ENCODE assay signal across 17 mouse cellular contexts in the genomic region with DNA sequence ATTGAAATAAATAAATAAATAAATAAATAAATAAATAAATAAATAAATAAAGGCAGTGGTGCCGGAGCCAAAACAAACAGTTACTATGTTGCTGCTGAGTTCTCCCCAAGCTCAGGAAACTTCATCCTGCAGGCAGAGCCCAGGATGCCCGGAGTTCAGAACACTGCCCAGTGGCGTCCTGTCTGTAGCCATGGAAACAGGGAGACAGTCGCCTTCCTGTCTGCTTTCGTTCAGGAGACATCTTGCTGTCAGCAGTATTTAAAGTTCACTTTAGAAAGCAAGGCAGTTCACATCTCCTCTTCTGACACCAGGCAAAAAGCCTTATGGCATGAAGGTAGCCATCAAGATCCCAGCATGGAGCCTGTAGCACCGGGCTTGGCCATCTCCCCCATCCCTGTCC. TPM values are rescaled to one million over a fixed set of nuclear protein-coding genes. Genes with fewer than 3 reads are reported as not detected.
DNase-seq lines count a peak whose midpoint lies in the region; ATAC-seq and TF ChIP-seq lines count a peak whose summit lies in the region.
"Had no signal": no experiment of that assay in that cellular context is flagged by ENCODE, and none has a peak within 500 bp of the region (broad histone marks: within the 10 kb centered on the region; RNA-seq: fewer than 3 reads in every experiment).

No protein-coding gene starts in this region.

- no peak overlapping the region for H3K4me3 ChIP-seq in forebrain, embryonic 14.5 days (ENCODE audit: low read depth, low read length)
- no peak overlapping the region for H3K4me3 ChIP-seq in forebrain, embryonic 12.5 days (replicated peaks)
- no peak overlapping the region for H3K4me3 ChIP-seq in layer of hippocampus, adult 2 months
- no peak overlapping the region for H3K4me3 ChIP-seq in kidney, postnatal 0 days (replicated peaks; ENCODE audit: low read depth, low read length)
- H3K4me3 ChIP-seq: embryonic facial prominence, embryonic 12.5 days; hindbrain, embryonic 10.5 days; limb, embryonic 13.5 days; neural tube, embryonic 13.5 days had no signal

- H3K4me1 ChIP-seq in forebrain, embryonic 14.5 days (ENCODE audit: control insufficient read depth, insufficient read depth, low read length): no peaks in the 10 kb centered on the region
- peaks cover 11% of the 10 kb centered on the region for H3K4me1 ChIP-seq in forebrain, embryonic 12.5 days
- H3K4me1 ChIP-seq in kidney, postnatal 0 days (replicated peaks; ENCODE audit: insufficient read depth, low read length): no peaks in the 10 kb centered on the region
- H3K4me1 ChIP-seq: limb, embryonic 13.5 days had no signal

- peak; percentile 19 for DNase-seq in forebrain, embryonic 14.5 days (ENCODE audit: low spot score)
- peak; percentile 28 for DNase-seq in layer of hippocampus, adult 11-12 months (ENCODE audit: low spot score)
- DNase-seq in layer of hippocampus, adult 2 months (ENCODE audit: low spot score in 2 of 2): no peak
- peak; percentile 30 for DNase-seq in R1 (ENCODE audit: low read depth, low spot score)
- peak; percentile 31 for DNase-seq in kidney, postnatal 0 days (ENCODE audit: low spot score)
- DNase-seq in gastrocnemius, postnatal 4 days (ENCODE audit: low spot score in 2 of 2): no peak
- DNase-seq: cerebellum, adult 9-11 months; gastrocnemius, postnatal 36 days; lung, postnatal 4 days; thymus, adult 2 months had no signal

- H3K9ac ChIP-seq in forebrain, embryonic 14.5 days (ENCODE audit: low read length): no peak overlapping the region
- H3K9ac ChIP-seq in forebrain, embryonic 12.5 days: no peak overlapping the region
- no peak overlapping the region for H3K9ac ChIP-seq in kidney, postnatal 0 days (ENCODE audit: low read depth, low read length)
- H3K9ac ChIP-seq: embryonic facial prominence, embryonic 12.5 days; limb, embryonic 13.5 days; neural tube, embryonic 13.5 days had no signal

- no peak for TF ChIP-seq CTCF in layer of hippocampus, adult 2 months (conservative IDR thresholded peaks at IDR 0.05)
- no peak for TF ChIP-seq CTCF in kidney, postnatal 0 days (IDR thresholded peaks at IDR 0.05; ENCODE audit: low read depth)

- no peaks in the 10 kb centered on the region for H3K9me3 ChIP-seq in forebrain, embryonic 14.5 days (replicated peaks; ENCODE audit: control insufficient read depth, low read length)
- H3K9me3 ChIP-seq in forebrain, embryonic 12.5 days: no peaks in the 10 kb centered on the region
- no peaks in the 10 kb centered on the region for H3K9me3 ChIP-seq in kidney, postnatal 0 days (replicated peaks; ENCODE audit: low read length)
- H3K9me3 ChIP-seq: embryonic facial prominence, embryonic 12.5 days; limb, embryonic 13.5 days; neural tube, embryonic 13.5 days had no signal

- H3K27me3 ChIP-seq in forebrain, embryonic 14.5 days (replicated peaks; ENCODE audit: control insufficient read depth, insufficient read depth, low read length): no peaks in the 10 kb centered on the region
- 0 out of 2 replicates have a peak, but pooled peaks cover 6% of the 10 kb centered on the region for H3K27me3 ChIP-seq in forebrain, embryonic 12.5 days
- H3K27me3 ChIP-seq in kidney, postnatal 0 days (ENCODE audit: insufficient read depth, low read length): no peaks in the 10 kb centered on the region
- H3K27me3 ChIP-seq: embryonic facial prominence, embryonic 12.5 days; limb, embryonic 13.5 days; neural tube, embryonic 13.5 days had no signal

- H3K36me3 ChIP-seq in forebrain, embryonic 14.5 days (ENCODE audit: control insufficient read depth, insufficient read depth, low read length): no peaks in the 10 kb centered on the region
- H3K36me3 ChIP-seq in forebrain, embryonic 12.5 days (replicated peaks): no peaks in the 10 kb centered on the region
- no peaks in the 10 kb centered on the region for H3K36me3 ChIP-seq in kidney, postnatal 0 days (ENCODE audit: insufficient read depth, low read length)
- H3K36me3 ChIP-seq: embryonic facial prominence, embryonic 12.5 days; hindbrain, embryonic 10.5 days; limb, embryonic 13.5 days; neural tube, embryonic 13.5 days had no signal

- H3K27ac ChIP-seq in forebrain, embryonic 14.5 days (ENCODE audit: low read depth, low read length): no peak overlapping the region
- H3K27ac ChIP-seq in forebrain, embryonic 12.5 days: no peak overlapping the region
- H3K27ac ChIP-seq in layer of hippocampus, adult 2 months: no peak overlapping the region
- H3K27ac ChIP-seq in kidney, postnatal 0 days: no peak overlapping the region
- H3K27ac ChIP-seq: embryonic facial prominence, embryonic 12.5 days; hindbrain, embryonic 10.5 days; limb, embryonic 13.5 days; neural tube, embryonic 13.5 days had no signal

- H3K4me2 ChIP-seq in forebrain, embryonic 14.5 days (ENCODE audit: low read length): no peak overlapping the region
- no peak overlapping the region for H3K4me2 ChIP-seq in forebrain, embryonic 12.5 days
- H3K4me2 ChIP-seq in kidney, postnatal 0 days (ENCODE audit: low read length): no peak overlapping the region
- H3K4me2 ChIP-seq: embryonic facial prominence, embryonic 12.5 days; limb, embryonic 13.5 days; neural tube, embryonic 13.5 days had no signal

- no peak for ATAC-seq in forebrain, embryonic 14.5 days
- no peak for ATAC-seq in forebrain, embryonic 12.5 days (ENCODE audit: low FRiP score)
- ATAC-seq in kidney, postnatal 0 days (replicated peaks; ENCODE audit: low FRiP score, low read depth): no peak
- no peak for ATAC-seq in activated CD4-positive, CD25-positive, alpha-beta regulatory T cell, adult 4 months
- ATAC-seq: intestine, postnatal 0 days had no signal

- WGBS in forebrain, embryonic 14.5 days: 59% methylated on average over 6 of the region's 6 CpGs
- WGBS in forebrain, embryonic 12.5 days: 44% methylated on average over 6 of the region's 6 CpGs
- WGBS in kidney, postnatal 0 days: 27% methylated on average over 6 of the region's 6 CpGs

RNA-seq across cellular contexts. Expression of a gene that starts 8.0 kb away (rescaled TPM):
- polyA plus RNA-seq in forebrain, embryonic 14.5 days (2014; fragmentation: Nextera tagmentation; extraction: Ambion mirVana): 9.2 and 10.4 TPM in 2 replicates
- 13.5 and 15.9 TPM in 2 replicates for polyA plus RNA-seq in forebrain, embryonic 12.5 days (2016; fragmentation: Nextera tagmentation; extraction: Ambion mirVana)
- 10 to 100 TPM; 25.7 to 39.9 TPM for total RNA-seq in layer of hippocampus, adult 2 months (2021)
- 14.1 and 16.8 TPM in 2 replicates for polyA plus RNA-seq in kidney, postnatal 0 days (2015; fragmentation: Nextera tagmentation; extraction: Ambion mirVana)
- 1 to 10 TPM in 1 of 2 experiments, under 1 TPM in 1; 0.83 to 1.3 TPM for total RNA-seq in gastrocnemius, postnatal 4 days (2021)
- not detected for polyA plus RNA-seq in activated CD4-positive, CD25-positive, alpha-beta regulatory T cell, adult 4 months (2017; shearing (Covaris generic))

Comparison
In these comparisons a context has a peak if more than half of its experiments do, and no peak if none do; other contexts are left out.
1. DNase-seq: peak in forebrain, embryonic 14.5 days (single experiment), layer of hippocampus, adult 11-12 months (single experiment), R1 (single experiment) and kidney, postnatal 0 days (single experiment); none in layer of hippocampus, adult 2 months (0 of 2) and gastrocnemius, postnatal 4 days (0 of 2).
2. RNA of a gene that starts 8.0 kb away (polyA plus RNA-seq): 13.5 to 15.9 TPM in forebrain, embryonic 12.5 days, 14.1 to 16.8 TPM in kidney, postnatal 0 days and 9.2 to 10.4 TPM in forebrain, embryonic 14.5 days; not detected in activated CD4-positive, CD25-positive, alpha-beta regulatory T cell, adult 4 months; every median in the first group is over 10 times any median in the second.